Mouse (Mus musculus): Measurements from ENCODE around the gene Ogfod1. TPM values are rescaled to one million over a fixed set of nuclear protein-coding genes. Genes with fewer than 3 reads are reported as not detected.

The Ogfod1 gene
- polyA plus RNA-seq, 1 experiment from 2014 or later, result 19.2 TPM

DNA sequence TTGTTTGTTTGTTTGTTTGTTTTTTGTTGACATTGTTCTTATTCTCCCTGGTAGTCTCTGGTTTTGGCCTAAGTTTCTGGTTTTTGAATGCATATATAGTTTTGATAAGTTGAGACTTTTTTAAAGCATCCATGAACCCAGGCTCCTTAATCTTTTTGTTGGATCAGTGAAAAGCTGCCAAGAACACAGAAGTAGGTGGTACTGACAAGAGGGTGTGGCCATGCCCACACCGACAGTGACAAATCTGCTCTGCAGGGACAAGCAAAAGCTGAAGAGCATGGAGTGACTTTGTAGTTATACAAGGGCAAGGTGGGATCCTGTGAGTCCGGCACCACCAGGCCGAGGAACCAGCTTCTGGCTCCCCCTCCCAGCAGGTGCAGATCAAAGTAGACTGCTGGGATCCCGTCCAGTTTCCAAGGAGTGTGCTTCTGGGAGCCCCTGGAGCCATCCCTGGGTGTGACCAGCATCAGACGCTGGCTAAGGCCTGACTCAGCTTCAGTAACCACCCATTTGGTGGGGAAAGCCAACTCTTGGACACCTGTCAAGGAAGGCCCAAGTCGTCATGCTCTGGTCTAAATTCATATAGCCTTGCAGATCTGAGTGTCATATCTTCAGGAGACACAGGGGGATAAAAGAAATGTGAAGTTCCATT, 73.7 kb downstream of the Ogfod1 start:
- 70% methylated on average over 6 of the region's 6 CpGs for WGBS
- H3K4me2 ChIP-seq (ENCODE audit: low read depth, low read length), result no peak overlapping the region
- no peak overlapping the region for H3K4me3 ChIP-seq (ENCODE audit: low read depth, low read length)
- no peak overlapping the region for H3K27ac ChIP-seq (replicated peaks; ENCODE audit: low read depth, low read length)
- no peaks in the 10 kb centered on the region for H3K4me1 ChIP-seq (ENCODE audit: control insufficient read depth, insufficient read depth, low read length)
- H3K9me3 ChIP-seq (replicated peaks; ENCODE audit: control insufficient read depth, low read length), result no peaks in the 10 kb centered on the region
- H3K9ac ChIP-seq (replicated peaks; ENCODE audit: low read length), result no peak overlapping the region
- no peak for ATAC-seq (replicated peaks; ENCODE audit: insufficient number of reproducible peaks, low FRiP score, low TSS enrichment, low read depth)
- H3K27me3 ChIP-seq (ENCODE audit: control insufficient read depth, insufficient read depth, low read length), result no peaks in the 10 kb centered on the region
- H3K36me3 ChIP-seq (replicated peaks; ENCODE audit: control insufficient read depth, insufficient read depth, low read depth, low read length), result no peaks in the 10 kb centered on the region
- no peak for DNase-seq (ENCODE audit: low spot score)

- no peak overlapping the region for H3K9ac ChIP-seq (replicated peaks; ENCODE audit: low read length)
- H3K4me1 ChIP-seq (ENCODE audit: control insufficient read depth, insufficient read depth, low read length), result no peaks in the 10 kb centered on the region
- no peaks in the 10 kb centered on the region for H3K36me3 ChIP-seq (replicated peaks; ENCODE audit: control insufficient read depth, insufficient read depth, low read depth, low read length)
- no peak overlapping the region for H3K27ac ChIP-seq (replicated peaks; ENCODE audit: low read depth, low read length)
- WGBS, result 52% methylated on average over 1 of the region's 1 CpGs
- no peaks in the 10 kb centered on the region for H3K9me3 ChIP-seq (replicated peaks; ENCODE audit: control insufficient read depth, low read length)
- no peak for ATAC-seq (replicated peaks; ENCODE audit: insufficient number of reproducible peaks, low FRiP score, low TSS enrichment, low read depth)
- DNase-seq (ENCODE audit: low spot score), result no peak
- H3K4me3 ChIP-seq (ENCODE audit: low read depth, low read length), result no peak overlapping the region
- H3K4me2 ChIP-seq (ENCODE audit: low read depth, low read length), result no peak overlapping the region
- H3K27me3 ChIP-seq (ENCODE audit: control insufficient read depth, insufficient read depth, low read length), result no peaks in the 10 kb centered on the region
Observed at GRCm38 (mm10) chr8:94113435-94113834, 76.4 kb downstream of the Ogfod1 start.

DNA sequence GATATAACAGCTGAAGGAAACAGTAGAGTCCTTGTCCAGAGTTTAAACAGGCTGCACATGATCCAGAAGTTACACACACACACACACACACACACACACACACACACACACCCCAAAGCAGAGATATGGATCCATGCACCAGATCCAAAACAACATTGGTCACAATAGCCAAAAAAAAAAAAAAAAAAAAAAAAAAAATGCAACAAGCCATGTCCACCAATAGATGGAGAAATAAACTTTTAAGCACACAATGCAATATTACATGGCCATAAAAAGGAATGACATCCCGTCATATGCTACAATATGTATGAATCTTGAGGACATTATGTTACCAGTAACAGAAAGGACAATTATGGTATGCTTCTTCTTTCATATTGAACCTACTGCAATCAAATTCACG, 77.0 kb downstream of the Ogfod1 start:
- Histone ChIP-seq H3K4me1 (ENCODE audit: control insufficient read depth, insufficient read depth, low read length) (no peaks in the 10 kb centered on the region), H3K27ac (replicated peaks; ENCODE audit: low read depth, low read length) (no peak overlapping the region)
- WGBS, result 81% methylated on average over 2 of the region's 2 CpGs

More for the DNA sequence above, 77.0 kb downstream of the Ogfod1 start:
- Histone ChIP-seq H3K27me3 (ENCODE audit: control insufficient read depth, insufficient read depth, low read length) (no peaks in the 10 kb centered on the region), H3K4me2 (ENCODE audit: low read depth, low read length) (no peak overlapping the region), H3K9ac (replicated peaks; ENCODE audit: low read length) (no peak overlapping the region), H3K9me3 (replicated peaks; ENCODE audit: control insufficient read depth, low read length) (no peaks in the 10 kb centered on the region), H3K4me3 (ENCODE audit: low read depth, low read length) (no peak overlapping the region), H3K36me3 (replicated peaks; ENCODE audit: control insufficient read depth, insufficient read depth, low read depth, low read length) (no peaks in the 10 kb centered on the region)
- no peak for ATAC-seq (replicated peaks; ENCODE audit: insufficient number of reproducible peaks, low FRiP score, low TSS enrichment, low read depth)
- DNase-seq (ENCODE audit: low spot score), result no peak

Other genes starting within 250 kb of the Ogfod1 start
- 11.5 and 14.0 TPM in 2 replicates for gene Gnao1, start 227.2 kb upstream of the Ogfod1 start, polyA plus RNA-seq (2014; fragmentation: Nextera tagmentation; extraction: Ambion mirVana)
- 48.2 and 49.5 TPM in 2 replicates for gene Amfr, start 24.4 kb upstream of the Ogfod1 start, polyA plus RNA-seq (2014; fragmentation: Nextera tagmentation; extraction: Ambion mirVana)
- 158 and 182 TPM in 2 replicates for gene Nudt21, start 167 bp upstream of the Ogfod1 start, polyA plus RNA-seq (2014; fragmentation: Nextera tagmentation; extraction: Ambion mirVana)
- gene Bbs2, start 61.7 kb downstream of the Ogfod1 start, polyA plus RNA-seq (2014; fragmentation: Nextera tagmentation; extraction: Ambion mirVana), result 21.0 and 22.5 TPM in 2 replicates
- gene Mt4, start 100.0 kb downstream of the Ogfod1 start, polyA plus RNA-seq (2014; fragmentation: Nextera tagmentation; extraction: Ambion mirVana), result not detected in 2 replicates
- gene Mt3, start 115.4 kb downstream of the Ogfod1 start, polyA plus RNA-seq (2014; fragmentation: Nextera tagmentation; extraction: Ambion mirVana), result 5.9 and 7.0 TPM in 2 replicates
- 32.1 and 33.5 TPM in 2 replicates for gene Mt2, start 135.5 kb downstream of the Ogfod1 start, polyA plus RNA-seq (2014; fragmentation: Nextera tagmentation; extraction: Ambion mirVana)
- 99.7 and 108 TPM in 2 replicates for gene Mt1, start 141.9 kb downstream of the Ogfod1 start, polyA plus RNA-seq (2014; fragmentation: Nextera tagmentation; extraction: Ambion mirVana)
- gene Nup93, start 177.4 kb downstream of the Ogfod1 start, polyA plus RNA-seq (2014; fragmentation: Nextera tagmentation; extraction: Ambion mirVana), result 132 and 138 TPM in 2 replicates

Data from embryonic facial prominence, embryonic 11.5 days (tissue).